Mouse (Mus musculus) cerebellum, adult 11 months (tissue): ENCODE data around the gene Gm45140.
"Not testable (repeated sequence)": the region's sequence is repeated elsewhere in the genome, so short reads cannot be mapped to it uniquely, and the experiment has no call there.

ENCODE experiments used
- DNase-seq: peaks from one replicate; pipeline ENCODE4 v3.0.0; 2022

Gm45140 gene

GRCm38 (mm10) chr6:87774466-87774865, 61.1 kb downstream of the Gm45140 start:
- no peak for DNase-seq

GRCm38 (mm10) chr6:87770626-87771025, 65.0 kb downstream of the Gm45140 start:
- no peak for DNase-seq

GRCm38 (mm10) chr6:87764296-87764695, 71.3 kb downstream of the Gm45140 start:
- not testable (repeated sequence) for DNase-seq

GRCm38 (mm10) chr6:87763376-87764280, 72.0 kb downstream of the Gm45140 start:
- peak; percentile 19 for DNase-seq

- DNase-seq, result no peak
Measured at GRCm38 (mm10) chr6:87762161-87762560, 73.4 kb downstream of the Gm45140 start.

- no peak for DNase-seq
Measured at GRCm38 (mm10) chr6:87759850-87760249, 75.7 kb downstream of the Gm45140 start.

- no peak for DNase-seq
Measured at GRCm38 (mm10) chr6:87759404-87759803, 76.2 kb downstream of the Gm45140 start.

GRCm38 (mm10) chr6:87756896-87757295, 78.7 kb downstream of the Gm45140 start:
- DNase-seq, result no peak

GRCm38 (mm10) chr6:87755196-87755595, 80.4 kb downstream of the Gm45140 start:
- no peak for DNase-seq

GRCm38 (mm10) chr6:87751574-87751973, 84.0 kb downstream of the Gm45140 start:
- no peak for DNase-seq

- no peak for DNase-seq
Measured at GRCm38 (mm10) chr6:87750184-87750910, 85.2 kb downstream of the Gm45140 start.

- no peak for DNase-seq
Measured at GRCm38 (mm10) chr6:87748531-87748930, 87.1 kb downstream of the Gm45140 start.

- no peak for DNase-seq
Measured at GRCm38 (mm10) chr6:87748078-87748477, 87.5 kb downstream of the Gm45140 start.

- no peak for DNase-seq
Measured at GRCm38 (mm10) chr6:87746849-87747248, 88.7 kb downstream of the Gm45140 start.

GRCm38 (mm10) chr6:87746059-87746458, 89.5 kb downstream of the Gm45140 start:
- no peak for DNase-seq

- DNase-seq, result no peak
Measured at GRCm38 (mm10) chr6:87745301-87745700, 90.3 kb downstream of the Gm45140 start.

- no peak for DNase-seq
Measured at GRCm38 (mm10) chr6:87744632-87745031, 91.0 kb downstream of the Gm45140 start.

- no peak for DNase-seq
Measured at GRCm38 (mm10) chr6:87743281-87743680, 92.3 kb downstream of the Gm45140 start.

GRCm38 (mm10) chr6:87742804-87743203, 92.8 kb downstream of the Gm45140 start:
- no peak for DNase-seq

GRCm38 (mm10) chr6:87741978-87742377, 93.6 kb downstream of the Gm45140 start:
- DNase-seq, result no peak

GRCm38 (mm10) chr6:87740496-87740895, 95.1 kb downstream of the Gm45140 start:
- DNase-seq, result no peak

GRCm38 (mm10) chr6:87739898-87740297, 95.7 kb downstream of the Gm45140 start:
- no peak for DNase-seq
